Mouse (Mus musculus) embryonic facial prominence, embryonic 10.5 days (tissue): ENCODE data around the gene Ubox5. TPM values are rescaled to one million over a fixed set of nuclear protein-coding genes. Genes with fewer than 3 reads are reported as not detected.

ENCODE experiments used
- DNase-seq: peaks from one replicate; pipeline ENCODE4 v3.0.0-alpha.2; 2017; ENCODE audit warnings: low spot score
- H3K27ac ChIP-seq: fragments of 300-500 bp; sonication (generic); replicated peaks from 2 replicates; pipeline ENCODE4 v1.5.1; 2016; ENCODE audit warnings: mild to moderate bottlenecking
- H3K27me3 ChIP-seq: fragments of 300-500 bp; sonication (generic); replicated peaks from 2 replicates; pipeline ENCODE4 v1.6.1; 2016; ENCODE audit warnings: low read depth, mild to moderate bottlenecking; ENCODE audit not compliant: poor library complexity, severe bottlenecking
- H3K36me3 ChIP-seq: fragments of 300-500 bp; sonication (generic); replicated peaks from 2 replicates; pipeline ENCODE4 v1.6.1; 2016; ENCODE audit warnings: mild to moderate bottlenecking, moderate library complexity
- H3K4me1 ChIP-seq: fragments of 300-500 bp; sonication (generic); 2 replicates; pipeline ENCODE4 v1.6.1; 2016
- H3K4me3 ChIP-seq: fragments of 300-500 bp; sonication (generic); 2 replicates; pipeline ENCODE4 v1.5.1; 2016; ENCODE audit warnings: mild to moderate bottlenecking, moderate library complexity
- H3K9me3 ChIP-seq: fragments of 300-500 bp; sonication (generic); 2 replicates; pipeline ENCODE4 v1.6.1; 2016; ENCODE audit warnings: mild to moderate bottlenecking
- WGBS: fragments of 180-500 bp; shearing (Covaris S2); methylation state at CpG from one replicate; pipeline ENCODE4 v1.1.7; 2016; 5-methylcytosine and 5-hydroxymethylcytosine counted together
- polyA plus RNA-seq: library from polyadenylated mRNA; unstranded; fragments of >200 nt; fragmentation: Nextera tagmentation; extraction: Ambion mirVana; gene quantifications from 2 replicates; pipeline ENCODE4 v1.2.1, GENCODE M21; 2016

The Ubox5 gene
- polyA plus RNA-seq, 1 experiment from 2014 or later = 21.6 TPM

DNA sequence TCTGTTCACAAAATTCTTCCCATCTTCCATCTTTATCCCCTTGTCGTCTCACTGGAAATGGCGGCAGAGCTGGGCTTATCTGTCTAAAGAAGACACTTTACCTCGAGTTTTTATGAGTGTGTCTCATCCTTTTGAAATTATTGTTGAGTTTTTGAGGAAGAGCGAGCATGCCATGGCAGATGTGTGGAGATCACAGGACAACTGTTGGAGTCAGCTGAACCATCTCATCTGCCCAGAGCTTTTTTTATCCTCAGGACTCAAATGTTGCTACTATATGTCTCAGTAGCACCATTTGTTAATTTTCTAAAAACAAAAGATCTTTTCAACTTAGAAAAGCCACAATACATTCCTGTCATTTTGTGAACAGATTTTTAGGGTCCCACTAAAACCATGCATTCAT is 15.4 kb upstream of the Ubox5 start:
- WGBS = 81% methylated on average over 4 of the region's 4 CpGs

DNA sequence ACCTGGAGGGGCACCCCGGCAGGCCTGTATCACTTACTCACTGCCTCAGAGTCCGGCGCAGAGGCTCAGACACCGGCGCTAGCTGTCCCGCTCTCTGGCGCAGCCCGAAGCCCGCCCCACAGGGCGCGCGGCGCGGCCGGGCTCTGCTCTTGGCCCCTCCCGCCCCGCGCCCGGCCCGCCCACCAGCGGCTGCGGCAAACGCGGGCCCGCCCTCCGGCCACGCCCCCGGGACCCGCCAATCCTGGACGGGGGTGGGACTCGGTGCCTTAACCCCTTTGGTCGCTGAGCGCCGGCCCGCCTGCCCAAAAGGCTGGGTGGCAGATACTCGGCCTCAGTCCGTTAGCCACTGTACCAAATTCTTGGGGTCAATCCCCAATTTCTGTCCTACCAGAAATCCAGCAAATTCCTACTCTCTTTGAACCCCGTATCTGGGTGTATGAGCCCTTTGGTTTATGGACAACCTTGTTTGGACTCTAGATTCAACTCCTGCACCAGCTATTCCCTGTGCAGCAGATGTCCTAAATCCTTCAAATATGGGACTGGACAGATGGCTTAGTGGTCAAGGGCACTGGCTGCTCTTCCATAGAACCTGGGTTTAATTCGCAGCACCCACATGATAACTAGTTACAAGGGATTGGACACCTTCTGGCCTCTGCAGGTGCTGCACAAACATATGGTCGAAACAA is 13.0 kb upstream of the Ubox5 start, which contains the start of gene Lzts3:
TSS of gene Lzts3 (minus strand) at position 120 of the 686 bp plus-strand sequence.
- Histone ChIP-seq H3K9me3 (no peaks in the 10 kb centered on the region), H3K36me3 (0 out of 2 replicates have a peak, but pooled peaks cover 9% of the 10 kb centered on the region), H3K27me3 (peaks cover 41% of the 10 kb centered on the region), H3K27ac (peak within 1 kb of the TSS; percentile 83), H3K4me1 (peaks cover 21% of the 10 kb centered on the region), H3K4me3 (peak within 1 kb of the TSS; percentile 81)
- 4% methylated on average over 40 of the region's 40 CpGs for WGBS
- peak; percentile 97 for DNase-seq

More for the DNA sequence above, 15.4 kb upstream of the Ubox5 start:
- no peak overlapping the region for H3K4me3 ChIP-seq
- no peaks in the 10 kb centered on the region for H3K9me3 ChIP-seq
- H3K4me1 ChIP-seq = peaks cover 17% of the 10 kb centered on the region
- H3K27me3 ChIP-seq = peaks cover 17% of the 10 kb centered on the region
- H3K36me3 ChIP-seq = peaks cover 18% of the 10 kb centered on the region
- H3K27ac ChIP-seq = no peak overlapping the region
- no peak for DNase-seq

DNA sequence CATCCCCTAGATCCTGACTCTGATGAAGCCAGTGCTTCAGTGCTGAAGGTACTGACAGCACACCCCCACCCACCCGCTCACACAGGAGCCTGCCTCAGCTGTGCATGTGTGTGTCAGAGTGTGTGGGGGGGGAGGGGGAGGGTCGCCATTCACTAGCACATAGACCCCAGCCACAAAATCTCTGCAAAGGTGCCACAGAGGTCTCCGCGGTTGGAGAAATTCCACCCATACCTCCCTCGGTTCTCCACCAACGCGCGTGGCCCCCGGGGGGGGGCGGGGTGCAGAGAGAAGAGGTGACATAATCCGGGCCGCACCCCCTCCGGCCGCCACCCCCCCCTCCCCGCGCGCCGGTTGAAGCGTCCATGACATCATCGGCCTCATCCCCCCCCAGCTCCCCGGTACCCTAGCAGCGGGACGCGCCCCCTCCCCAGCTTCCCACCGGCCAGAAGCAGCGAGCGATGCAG is 12.4 kb upstream of the Ubox5 start:
- peak; percentile 51 for DNase-seq
- Histone ChIP-seq H3K27me3 (peaks cover 47% of the 10 kb centered on the region), H3K27ac (peak overlapping the region; percentile 83), H3K4me1 (peaks cover 24% of the 10 kb centered on the region), H3K9me3 (no peaks in the 10 kb centered on the region), H3K4me3 (peak overlapping the region; percentile 81), H3K36me3 (0 out of 2 replicates have a peak, but pooled peaks cover 7% of the 10 kb centered on the region)
- under 1% methylated on average over 27 of the region's 27 CpGs for WGBS

DNA sequence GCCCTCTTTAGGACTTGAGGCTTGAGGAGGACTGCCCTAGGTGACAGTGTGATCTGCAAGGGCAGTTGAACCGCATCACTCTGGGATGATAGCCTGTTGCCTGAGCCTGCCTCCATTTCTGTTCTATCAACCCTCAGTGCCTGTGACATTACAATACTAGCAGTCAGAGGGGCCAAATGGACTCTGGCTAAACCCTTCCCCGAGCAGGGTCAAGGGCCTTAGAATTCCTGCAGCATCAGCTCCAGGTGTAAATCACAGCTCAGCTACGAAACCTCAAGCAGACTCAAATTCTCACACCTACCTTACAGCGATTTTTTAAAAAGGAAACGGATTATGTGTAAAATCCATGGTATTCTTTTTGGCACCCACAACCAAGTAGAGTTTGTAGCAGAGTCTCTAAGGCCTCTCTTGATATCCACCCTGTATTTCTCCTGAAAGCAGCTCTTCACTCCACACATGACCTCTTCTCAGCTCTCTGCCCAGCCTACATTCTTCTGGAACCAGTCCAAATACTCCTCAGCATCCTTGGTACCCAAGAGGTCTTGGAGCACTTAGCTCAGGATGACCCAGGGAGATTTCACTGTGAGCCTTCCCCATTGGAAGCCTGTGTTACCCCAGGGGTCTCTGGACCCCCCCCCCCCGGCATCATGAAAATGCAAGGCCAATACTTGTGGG is 11.7 kb upstream of the Ubox5 start:
- Histone ChIP-seq H3K27me3 (peaks cover 54% of the 10 kb centered on the region), H3K4me3 (peak overlapping the region; percentile 81), H3K27ac (no peak overlapping the region), H3K4me1 (peaks cover 24% of the 10 kb centered on the region), H3K36me3 (no peaks in the 10 kb centered on the region), H3K9me3 (no peaks in the 10 kb centered on the region)
- 70% methylated on average over 6 of the region's 6 CpGs for WGBS
- DNase-seq = no peak

DNA sequence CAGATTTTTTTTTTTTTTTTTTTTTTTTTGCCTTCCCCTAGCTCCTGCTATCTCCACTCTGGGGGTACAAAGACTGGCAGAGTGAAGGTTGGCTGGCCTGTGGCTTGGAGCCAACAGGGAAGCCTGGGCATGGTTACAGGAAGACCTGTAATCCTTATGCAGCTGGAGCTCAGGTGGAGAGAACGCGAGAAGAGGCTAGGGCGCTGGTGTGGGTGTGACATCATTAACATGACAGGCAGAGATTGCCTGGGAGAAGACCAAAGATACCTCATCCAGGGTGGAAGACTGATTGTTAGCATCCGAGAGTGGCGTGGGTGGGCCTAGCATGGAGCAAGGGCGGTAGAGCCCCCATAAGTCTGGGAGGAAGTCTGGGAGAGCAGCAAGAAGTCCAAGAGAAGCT is 9.4 kb upstream of the Ubox5 start:
- Histone ChIP-seq H3K4me1 (peaks cover 45% of the 10 kb centered on the region), H3K4me3 (no peak overlapping the region), H3K9me3 (no peaks in the 10 kb centered on the region), H3K27ac (no peak overlapping the region), H3K27me3 (peaks cover 76% of the 10 kb centered on the region), H3K36me3 (no peaks in the 10 kb centered on the region)
- DNase-seq = no peak
- WGBS = 79% methylated on average over 6 of the region's 6 CpGs

DNA sequence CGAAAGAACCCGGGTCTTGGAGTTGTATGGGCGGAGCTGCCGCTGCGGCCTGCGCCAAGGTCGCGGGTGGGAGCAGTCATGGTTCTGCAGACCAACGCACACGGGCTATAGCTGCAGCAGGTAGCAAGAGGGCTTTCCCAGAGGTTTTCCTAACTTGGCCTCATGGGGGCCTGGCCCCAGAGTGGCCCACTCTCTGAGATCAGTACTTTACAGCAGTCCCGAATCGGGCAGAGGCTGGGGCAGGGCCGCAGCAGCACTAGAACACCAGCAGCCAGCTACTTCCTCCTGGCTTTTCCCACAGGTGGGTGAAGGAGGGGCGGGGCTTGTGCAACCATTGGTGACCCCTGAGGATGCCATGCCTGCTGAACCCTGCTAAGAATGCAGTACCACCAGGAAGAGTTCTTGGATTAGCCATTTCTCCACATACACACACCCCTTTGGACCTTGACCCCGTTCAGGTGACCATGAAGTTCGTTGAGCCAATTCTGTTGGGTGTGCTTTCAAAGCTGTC is 8.3 kb upstream of the Ubox5 start:
- 22% methylated on average over 16 of the region's 16 CpGs for WGBS
- H3K27ac ChIP-seq = no peak overlapping the region
- no peak for DNase-seq
- no peak overlapping the region for H3K4me3 ChIP-seq
- peaks cover 86% of the 10 kb centered on the region for H3K27me3 ChIP-seq
- H3K9me3 ChIP-seq = no peaks in the 10 kb centered on the region
- peaks cover 56% of the 10 kb centered on the region for H3K4me1 ChIP-seq
- no peaks in the 10 kb centered on the region for H3K36me3 ChIP-seq

DNA sequence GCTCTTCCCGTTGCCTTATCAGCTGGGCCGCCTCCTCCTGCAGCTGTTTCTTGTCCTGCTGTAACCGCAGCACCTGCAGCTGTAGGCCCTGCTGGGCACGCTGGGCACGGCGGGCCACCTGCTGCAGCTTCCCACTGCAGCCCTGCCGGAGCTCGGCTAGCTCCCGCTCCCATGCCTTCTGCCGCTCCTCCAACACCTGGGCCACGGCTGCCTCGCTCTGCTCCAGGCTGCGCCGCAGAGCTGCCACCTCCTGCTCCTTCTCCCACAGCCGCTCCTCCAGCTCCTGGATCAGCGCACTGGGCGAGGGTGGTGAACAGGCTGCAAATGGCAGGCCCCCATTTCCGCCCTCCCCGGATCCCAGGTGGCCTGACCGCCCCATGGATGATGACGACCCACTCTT is 6.0 kb upstream of the Ubox5 start:
- WGBS = 10% methylated on average over 21 of the region's 21 CpGs
- Histone ChIP-seq H3K36me3 (no peaks in the 10 kb centered on the region), H3K4me1 (peaks cover 51% of the 10 kb centered on the region), H3K9me3 (no peaks in the 10 kb centered on the region), H3K4me3 (peak overlapping the region; percentile 61), H3K27ac (0 out of 2 replicates have a peak overlapping the region, but pooled peaks have one; percentile 36), H3K27me3 (peaks cover 79% of the 10 kb centered on the region)
- DNase-seq = peak; percentile 48

DNA sequence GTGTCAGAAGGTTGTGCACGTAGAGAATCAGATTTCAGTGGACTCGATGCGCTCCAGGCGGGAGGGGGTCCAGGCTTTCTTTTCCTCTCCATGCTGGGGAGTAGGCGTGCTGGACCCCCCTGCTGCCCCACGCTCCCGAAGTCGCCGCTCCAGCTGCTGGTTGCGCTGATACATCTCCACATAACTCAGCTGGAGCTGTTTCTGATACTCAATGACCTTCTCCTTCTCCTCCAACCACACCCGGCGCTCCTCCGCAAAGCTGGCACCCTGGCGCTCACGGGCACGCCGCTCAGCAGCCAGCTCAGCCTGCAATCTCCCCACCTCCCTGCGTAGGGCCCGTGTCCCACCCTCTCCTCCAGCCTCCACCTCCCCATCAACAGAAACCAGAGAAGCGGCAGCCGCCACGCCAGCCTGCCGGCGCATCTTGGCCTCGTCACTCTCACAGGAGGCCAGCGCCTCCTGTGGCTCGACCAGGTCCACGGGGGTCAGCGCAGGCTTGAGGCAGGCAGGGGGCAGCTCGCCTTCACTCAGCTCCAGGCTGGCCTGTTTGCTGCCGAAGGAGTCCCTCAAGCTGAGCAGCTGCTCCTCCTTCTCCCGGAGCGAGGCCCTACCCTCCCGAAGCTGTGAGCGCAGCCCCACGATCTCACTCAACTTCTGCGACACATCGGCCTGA is 5.0 kb upstream of the Ubox5 start:
- Histone ChIP-seq H3K4me3 (peak overlapping the region; percentile 61), H3K4me1 (peaks cover 51% of the 10 kb centered on the region), H3K27ac (peak overlapping the region; percentile 79), H3K36me3 (no peaks in the 10 kb centered on the region), H3K9me3 (no peaks in the 10 kb centered on the region), H3K27me3 (peaks cover 69% of the 10 kb centered on the region)
- under 1% methylated on average over 38 of the region's 38 CpGs for WGBS
- DNase-seq = peak; percentile 77

DNA sequence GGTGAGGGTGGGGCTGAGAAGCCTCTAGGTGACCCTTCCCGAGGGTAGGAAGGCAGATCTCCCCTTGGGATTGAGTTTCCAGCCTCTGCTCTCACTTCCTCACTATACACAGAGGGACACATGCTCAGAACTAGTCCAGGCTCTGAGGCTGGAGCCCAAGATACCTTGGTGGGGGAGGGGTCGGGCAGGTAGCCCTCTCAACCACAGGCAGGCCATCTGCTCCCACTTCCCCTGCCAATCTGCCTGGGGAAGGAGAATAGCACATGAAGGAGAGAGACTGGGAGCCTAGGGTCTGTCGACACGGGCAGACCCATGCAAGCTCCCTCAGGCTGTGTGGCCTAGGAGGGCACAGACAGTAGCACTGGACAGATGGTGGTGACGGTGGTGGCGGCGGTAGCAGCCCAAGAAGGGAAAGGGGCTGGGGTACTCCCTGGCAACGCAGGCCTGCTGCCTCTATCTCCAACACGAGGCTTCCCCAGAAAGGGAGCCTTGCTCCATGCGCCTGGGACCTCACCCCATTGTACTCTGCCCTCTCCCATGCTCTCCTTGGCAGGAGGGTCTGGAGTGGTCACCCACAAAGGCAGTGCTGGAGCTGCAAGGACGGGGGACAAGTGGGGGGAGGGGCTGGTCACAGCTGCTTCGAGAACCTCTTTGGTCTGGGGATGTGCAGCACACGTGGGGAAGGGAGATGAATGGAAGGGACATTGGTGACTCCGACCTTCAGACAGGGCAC is 4.3 kb upstream of the Ubox5 start:
- peak overlapping the region; percentile 61 for H3K4me3 ChIP-seq
- peaks cover 51% of the 10 kb centered on the region for H3K4me1 ChIP-seq
- peak overlapping the region; percentile 79 for H3K27ac ChIP-seq
- peaks cover 62% of the 10 kb centered on the region for H3K27me3 ChIP-seq
- peak; percentile 54 for DNase-seq
- no peaks in the 10 kb centered on the region for H3K9me3 ChIP-seq
- 12% methylated on average over 14 of the region's 14 CpGs for WGBS
- no peaks in the 10 kb centered on the region for H3K36me3 ChIP-seq

DNA sequence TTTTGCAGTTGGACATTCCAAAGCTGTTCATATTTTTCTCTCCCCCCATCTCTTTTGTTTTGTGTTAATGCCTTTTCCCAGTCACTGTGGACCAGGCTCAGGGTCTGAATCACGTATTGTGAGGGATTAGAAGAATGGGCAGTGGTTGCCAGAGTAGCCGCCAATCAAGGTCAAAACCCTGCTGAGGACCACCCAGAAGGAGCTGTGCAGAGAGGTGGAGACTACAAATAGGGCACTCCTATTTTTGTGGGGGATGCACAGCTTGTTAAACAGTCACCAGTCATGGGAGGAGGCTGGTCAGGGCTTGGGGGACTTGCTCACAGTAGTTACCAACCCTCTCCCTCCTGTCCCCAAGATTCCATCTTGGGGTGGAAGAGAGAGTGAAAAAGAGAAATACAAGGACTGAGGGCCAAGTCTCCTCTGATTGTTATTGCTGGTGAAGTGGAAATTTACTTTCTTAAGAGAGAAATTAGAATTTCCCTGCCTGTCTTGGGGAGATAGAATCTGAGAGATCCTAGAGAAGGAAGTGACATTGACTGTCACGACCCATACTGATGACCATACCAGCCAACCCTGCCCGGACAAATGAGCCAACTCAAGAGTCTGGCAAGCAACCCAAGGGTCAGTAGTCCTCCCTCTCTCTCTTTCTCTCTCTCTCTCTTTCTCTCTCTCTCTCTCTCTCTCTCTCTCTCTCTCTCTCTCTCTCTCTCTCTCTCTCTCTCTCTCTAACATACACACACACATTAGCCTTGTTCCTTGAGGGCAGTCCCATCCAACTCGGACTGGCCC is 3.2 kb upstream of the Ubox5 start:
- peaks cover 1% of the 10 kb centered on the region; the same call in 1 of the 2 replicates for H3K36me3 ChIP-seq
- DNase-seq = peak; percentile 38
- H3K9me3 ChIP-seq = no peaks in the 10 kb centered on the region
- WGBS = 53% methylated on average over 5 of the region's 5 CpGs
- no peak overlapping the region for H3K4me3 ChIP-seq
- H3K27me3 ChIP-seq = peaks cover 51% of the 10 kb centered on the region
- H3K4me1 ChIP-seq = peaks cover 59% of the 10 kb centered on the region
- no peak overlapping the region; the same call in 1 of the 2 replicates for H3K27ac ChIP-seq

DNA sequence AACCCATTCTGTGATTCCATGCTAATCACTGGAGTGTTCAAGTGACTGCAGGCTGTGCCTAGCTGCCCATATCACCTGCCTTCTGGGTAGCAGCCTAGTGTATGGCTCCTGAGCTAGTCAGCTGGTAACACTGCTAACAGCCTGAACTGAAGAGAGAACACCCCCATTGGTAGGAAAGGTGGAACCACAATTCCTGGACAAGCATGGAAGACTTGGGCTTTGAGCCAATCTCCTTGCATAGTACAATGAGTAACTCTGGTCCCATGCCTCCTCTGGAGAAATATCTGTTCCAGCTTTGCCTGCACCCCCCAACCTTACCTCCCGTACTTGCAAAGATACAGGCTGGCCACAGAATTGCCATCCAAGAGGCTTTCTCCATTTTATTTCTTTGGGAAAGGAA is 2.6 kb upstream of the Ubox5 start:
- H3K27me3 ChIP-seq = peaks cover 45% of the 10 kb centered on the region
- H3K27ac ChIP-seq = no peak overlapping the region
- WGBS = 85% methylated on average over 1 of the region's 1 CpGs

More for the DNA sequence above, 2.6 kb upstream of the Ubox5 start:
- DNase-seq = no peak
- no peaks in the 10 kb centered on the region for H3K9me3 ChIP-seq
- no peak overlapping the region for H3K4me3 ChIP-seq
- peaks cover 53% of the 10 kb centered on the region for H3K4me1 ChIP-seq
- H3K36me3 ChIP-seq = peaks cover 8% of the 10 kb centered on the region
